Mouse (Mus musculus) retina, postnatal 1 day (tissue): ENCODE measurements at regions not wholly inside any gene's neighbourhood (a gene's known extent, or its start where the extent isn't known, plus 50 kb on each side); places are given as distances from the start of the nearest gene placed in this dataset.

ENCODE experiments used
- DNase-seq: peaks from one replicate; pipeline ENCODE4 v3.0.0-alpha.2; 2012

DNA sequence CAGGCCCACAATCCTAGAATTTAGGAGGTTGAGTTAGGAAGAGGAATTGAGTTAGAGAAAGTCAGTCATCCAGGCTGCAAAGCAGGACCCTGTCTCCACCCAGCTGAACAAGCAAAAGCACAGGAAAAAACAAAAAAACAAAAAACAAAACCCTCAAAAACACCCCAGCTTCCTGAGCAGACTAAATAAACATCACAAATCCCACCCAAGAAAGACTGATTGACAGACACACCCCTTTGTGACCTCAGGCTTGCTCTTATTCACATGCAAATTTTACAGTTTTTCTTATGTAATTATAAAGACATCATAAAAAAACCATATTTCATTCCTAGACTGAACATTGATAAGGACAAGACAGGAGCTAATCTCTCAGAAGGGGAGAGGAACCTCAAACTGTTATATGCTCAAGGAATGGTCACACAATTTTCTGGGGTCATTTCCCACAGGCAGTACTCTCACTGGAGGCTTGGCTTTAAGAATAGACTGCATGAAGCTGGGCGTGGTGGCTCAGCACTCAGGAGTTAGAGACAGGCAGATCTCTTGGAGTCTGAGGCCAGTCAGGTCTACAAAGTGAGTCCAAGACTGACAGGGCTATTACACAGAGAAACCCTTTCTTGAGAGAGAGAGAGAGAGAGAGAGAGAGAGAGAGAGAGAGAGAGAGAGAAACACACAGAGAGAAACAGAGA, 73.8 kb upstream of the Marcks start:
- no peak for DNase-seq

DNA sequence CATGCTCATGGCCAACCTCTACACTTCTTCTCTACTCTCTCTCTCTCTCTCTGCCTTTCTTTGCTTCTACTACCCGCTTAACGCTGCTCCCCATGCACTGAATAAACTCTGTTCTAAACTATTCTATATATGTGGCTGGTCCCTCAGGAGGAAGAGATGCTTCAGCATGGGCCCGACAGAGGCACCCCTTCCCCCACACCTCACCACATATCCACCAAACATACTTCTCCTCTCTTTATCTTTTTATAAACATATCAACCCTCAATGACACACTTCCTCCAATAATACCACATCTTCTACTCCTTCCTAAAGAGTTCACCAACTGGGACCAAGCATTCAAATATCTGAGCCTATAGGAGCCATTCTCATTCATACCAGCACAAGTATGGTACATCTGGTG, 72.6 kb upstream of the Marcks start:
- DNase-seq, result no peak

DNA sequence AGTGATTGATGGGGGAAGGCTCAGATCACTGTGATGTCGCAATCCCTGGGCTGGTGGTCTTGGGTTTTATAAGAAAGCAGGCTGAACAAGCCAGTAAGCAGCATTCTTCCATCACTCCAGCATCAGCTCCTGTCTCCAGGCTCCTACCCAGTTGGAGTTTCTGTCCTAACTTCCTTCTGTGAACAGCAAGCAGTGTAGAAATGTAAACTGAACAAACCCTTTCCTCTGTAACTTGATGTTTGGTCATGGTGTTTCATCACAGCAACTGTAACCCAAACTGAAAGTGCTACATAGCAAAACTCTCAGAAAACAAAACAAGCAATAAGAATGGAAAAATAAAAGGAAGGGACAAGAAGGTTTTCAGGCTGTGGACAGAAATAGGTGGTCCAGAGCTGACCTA, 71.5 kb upstream of the Marcks start:
- DNase-seq, result no peak

DNA sequence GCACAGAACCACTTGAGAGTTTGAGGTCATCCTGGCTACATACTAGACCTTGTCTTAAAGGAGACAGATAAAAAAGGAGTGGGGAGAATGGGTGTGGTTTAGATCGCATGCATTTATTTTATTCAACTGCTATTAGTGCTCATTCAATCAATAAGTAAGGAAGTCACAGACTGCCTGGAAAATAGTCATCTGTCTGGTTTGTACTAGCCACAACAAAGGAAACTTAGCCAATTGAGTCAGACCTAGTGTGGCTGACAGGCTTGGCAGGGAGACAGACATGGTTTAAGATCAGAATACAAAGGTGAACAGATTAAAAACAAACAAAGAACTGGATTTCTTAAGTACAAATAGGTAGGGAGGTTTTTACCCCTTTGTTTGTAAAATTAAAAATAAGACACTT, 68.3 kb upstream of the Marcks start:
- no peak for DNase-seq

DNA sequence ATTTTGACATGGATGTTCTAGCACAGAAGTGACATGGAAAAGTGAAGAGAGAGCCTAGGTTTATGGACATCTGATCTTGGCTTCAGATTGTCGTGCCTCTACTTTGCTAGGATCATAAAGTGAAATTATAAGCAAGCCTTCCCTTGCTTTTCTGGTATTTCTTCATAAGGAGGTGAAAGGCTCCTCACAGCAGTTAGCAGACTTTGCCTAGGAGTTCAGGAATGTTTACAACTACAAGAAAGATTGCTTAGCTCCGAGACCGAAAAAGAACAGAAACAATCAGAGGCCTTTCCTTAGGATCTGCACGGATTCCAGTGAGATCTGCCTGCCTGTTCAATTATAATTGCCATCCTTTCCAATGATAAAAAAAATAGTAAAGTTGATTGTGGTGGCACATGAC, 67.8 kb upstream of the Marcks start:
- no peak for DNase-seq

DNA sequence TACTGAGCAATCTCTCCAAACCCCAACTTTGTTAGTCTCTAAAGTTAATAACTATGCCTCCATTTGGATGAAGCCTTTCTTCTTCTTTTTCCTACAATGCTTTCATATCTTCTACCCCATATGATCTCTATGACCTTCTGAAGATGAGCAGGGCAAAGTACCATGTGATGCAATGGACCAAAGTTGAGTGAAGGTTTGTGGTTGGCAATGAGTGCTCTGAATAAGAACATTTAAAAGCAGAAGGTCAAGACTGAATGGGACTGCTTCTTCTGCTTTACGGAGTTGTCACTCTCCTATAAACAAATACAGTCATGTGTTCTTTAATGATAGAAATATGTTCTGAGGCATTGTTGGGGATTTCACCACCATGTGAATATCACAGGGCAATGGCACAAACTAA, 65.0 kb upstream of the Marcks start:
- DNase-seq, result no peak

GRCm38 (mm10) chr10:37194798-37195453, 56.2 kb upstream of the Marcks start:
- DNase-seq, result no peak

DNA sequence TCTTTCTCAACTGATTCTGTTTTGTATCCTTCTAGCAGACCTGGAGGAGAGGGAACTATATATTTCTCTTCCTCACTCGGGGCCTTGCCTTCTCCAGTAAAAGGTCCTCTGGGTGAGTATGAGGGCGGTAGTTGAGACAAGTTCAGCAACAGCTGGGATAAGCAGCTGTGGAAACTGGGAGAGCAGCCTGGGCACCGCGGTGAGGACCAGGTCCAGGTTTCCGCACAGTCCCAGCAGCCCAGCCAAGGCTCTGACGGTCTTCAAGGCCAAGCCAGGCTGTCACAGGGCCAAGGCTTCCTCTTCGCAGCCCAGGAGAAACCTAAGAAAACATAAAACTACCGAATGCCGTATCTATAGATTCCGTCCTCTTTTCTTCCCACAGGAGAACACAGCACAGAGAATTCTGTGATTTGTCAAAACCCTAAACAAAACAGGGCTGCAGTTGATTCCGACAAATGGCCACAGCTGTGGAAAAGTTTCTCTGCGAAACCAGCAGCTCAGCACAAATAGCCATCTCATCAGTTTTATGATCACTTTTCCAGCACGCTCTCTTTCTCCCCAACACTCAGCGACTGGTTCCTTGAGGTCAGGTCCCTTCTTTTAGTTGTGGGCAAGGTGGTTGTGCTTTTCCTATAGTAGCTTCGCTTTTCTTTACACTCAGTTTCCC, 55.5 kb upstream of the Marcks start:
- DNase-seq, result no peak

DNA sequence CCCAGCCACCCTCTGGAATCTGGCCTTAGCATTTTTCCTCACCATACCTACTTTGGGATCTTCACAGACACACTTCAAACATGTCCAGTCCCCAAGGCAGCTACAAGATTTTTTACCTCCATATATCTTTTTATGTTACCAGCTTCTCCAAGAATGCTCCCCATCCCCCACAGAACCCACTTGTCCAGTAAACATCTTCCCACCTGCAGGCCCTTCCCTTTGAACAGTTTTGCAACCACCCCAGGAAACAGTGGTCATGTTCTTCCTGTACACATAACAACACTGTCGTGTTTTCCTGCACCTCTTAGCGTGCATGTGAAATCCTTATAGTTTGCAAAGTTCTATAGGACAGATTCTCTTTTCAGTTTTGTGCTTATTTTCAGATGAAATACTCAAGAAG, 53.9 kb upstream of the Marcks start:
- no peak for DNase-seq

DNA sequence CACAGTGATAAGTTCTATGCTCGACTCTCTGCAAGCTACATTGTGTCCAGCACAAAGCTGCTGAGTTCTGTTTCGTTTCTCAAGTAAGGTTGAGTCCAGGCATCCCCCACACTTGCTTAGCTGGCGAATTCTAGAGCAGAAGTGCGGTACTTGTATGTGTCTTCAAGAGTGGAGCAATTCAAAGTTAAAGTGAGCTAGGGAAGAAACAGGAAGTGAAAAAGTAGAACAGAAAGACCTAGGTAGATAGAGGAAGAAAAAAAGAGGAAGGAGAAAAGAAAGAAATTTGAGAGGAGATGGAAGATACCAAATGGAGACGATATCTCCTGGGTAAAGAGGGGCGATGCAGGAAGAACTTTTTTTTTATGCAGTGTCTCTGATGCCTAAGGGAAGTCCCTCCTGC, 51.4 kb upstream of the Marcks start:
- no peak for DNase-seq
